Mouse (Mus musculus) intestine, embryonic 14.5 days (tissue): Measurements from ENCODE around the gene Tenm2. TPM values are rescaled to one million over a fixed set of nuclear protein-coding genes. Genes with fewer than 3 reads are reported as not detected.

Source experiments
- ATAC-seq: fragments of 200-750 bp; cut with Nextera tagmentation; replicated peaks from 2 replicates; pipeline ENCODE4 v1.8.0; 2017; ENCODE audit warnings: low read depth, moderate number of reproducible peaks, moderate TSS enrichment, moderate library complexity; ENCODE audit not compliant: low FRiP score, low TSS enrichment
- DNase-seq: peaks from one replicate; pipeline ENCODE4 v3.0.0-alpha.2; 2018; ENCODE audit warnings: low spot score
- H3K27ac ChIP-seq: fragments of 300-500 bp; sonication (generic); 2 replicates; pipeline ENCODE4 v1.5.1; 2014; ENCODE audit warnings: low read depth, mild to moderate bottlenecking, control low read depth
- H3K27me3 ChIP-seq: fragments of 300-500 bp; sonication (generic); replicated peaks from 2 replicates; pipeline ENCODE4 v1.6.1; 2014; ENCODE audit warnings: low read length, control low read depth; ENCODE audit not compliant: control insufficient read depth, insufficient read depth
- H3K36me3 ChIP-seq: fragments of 300-500 bp; sonication (generic); 2 replicates; pipeline ENCODE4 v1.6.1; 2014; ENCODE audit warnings: low read length, control low read depth; ENCODE audit not compliant: control insufficient read depth, insufficient read depth
- H3K4me1 ChIP-seq: fragments of 300-500 bp; sonication (generic); replicated peaks from 2 replicates; pipeline ENCODE4 v1.6.1; 2014; ENCODE audit warnings: low read length, control low read depth, mixed read lengths; ENCODE audit not compliant: control insufficient read depth, insufficient read depth
- H3K4me2 ChIP-seq: fragments of 300-500 bp; sonication (generic); 2 replicates; pipeline ENCODE4 v1.6.1; 2014; ENCODE audit warnings: low read length
- H3K4me3 ChIP-seq: fragments of 300-500 bp; sonication (generic); 2 replicates; pipeline ENCODE4 v1.5.1; 2014; ENCODE audit warnings: low read depth, low read length, control low read depth, mixed read lengths
- H3K9ac ChIP-seq: fragments of 300-500 bp; sonication (generic); 2 replicates; pipeline ENCODE4 v1.6.1; 2014; ENCODE audit warnings: mild to moderate bottlenecking, low read length
- H3K9me3 ChIP-seq: fragments of 300-500 bp; sonication (generic); 2 replicates; pipeline ENCODE4 v1.6.1; 2016; ENCODE audit warnings: low read length, control low read depth; ENCODE audit not compliant: control insufficient read depth
- WGBS: fragments of 180-500 bp; shearing (Covaris S2); extraction: QIAGEN DNeasy Blood & Tissue Kit; methylation state at CpG from one replicate; pipeline ENCODE4 v1.1.7; 2014; 5-methylcytosine and 5-hydroxymethylcytosine counted together
- polyA plus RNA-seq: library from polyadenylated mRNA; unstranded; fragments of >200 nt; fragmentation: Nextera tagmentation; extraction: Ambion mirVana; gene quantifications from 2 replicates; pipeline ENCODE4 v1.2.1, GENCODE M21; 2014

The Tenm2 gene
- polyA plus RNA-seq, 1 experiment from 2014 or later: 2.8 TPM

GRCm38 (mm10) chr11:36107840-36108239, 1127.9 kb downstream of the Tenm2 start:
- Histone ChIP-seq H3K9ac (no peak overlapping the region), H3K27me3 (no peaks in the 10 kb centered on the region), H3K9me3 (no peaks in the 10 kb centered on the region), H3K4me2 (no peak overlapping the region), H3K4me3 (no peak overlapping the region), H3K36me3 (no peaks in the 10 kb centered on the region), H3K4me1 (no peaks in the 10 kb centered on the region), H3K27ac (no peak overlapping the region)
- ATAC-seq (no peak), DNase-seq (no peak)
- 88% methylated on average over 6 of the region's 6 CpGs for WGBS

- Histone ChIP-seq H3K4me2 (no peak overlapping the region), H3K9ac (no peak overlapping the region), H3K36me3 (no peaks in the 10 kb centered on the region), H3K27ac (no peak overlapping the region), H3K9me3 (no peaks in the 10 kb centered on the region), H3K27me3 (no peaks in the 10 kb centered on the region), H3K4me1 (no peaks in the 10 kb centered on the region), H3K4me3 (no peak overlapping the region)
- ATAC-seq (no peak), DNase-seq (no peak)
- WGBS: 35% methylated on average over 10 of the region's 10 CpGs
These were observed 1129.1 kb downstream of the Tenm2 start for GRCm38 (mm10) chr11:36106639-36107038.

DNA sequence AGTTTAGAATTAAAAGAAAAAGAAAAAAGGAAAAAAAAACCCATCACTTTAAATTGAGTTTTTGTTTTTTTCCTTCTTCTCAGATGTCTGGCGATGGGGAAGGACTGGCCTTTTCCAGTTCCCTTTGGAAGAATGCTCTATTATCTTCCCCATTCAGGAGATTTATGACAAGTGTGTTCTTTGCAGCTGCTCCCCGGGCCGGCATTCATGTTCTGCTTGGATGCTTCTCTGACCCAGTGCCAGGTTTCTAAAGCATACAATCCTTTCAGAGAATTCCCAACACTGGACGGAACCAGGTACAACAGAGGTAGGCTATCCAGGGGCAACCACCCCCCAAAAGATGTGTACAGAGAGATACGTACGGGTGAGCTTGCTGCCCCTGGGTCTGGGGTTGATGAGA, 1132.2 kb downstream of the Tenm2 start:
- Histone ChIP-seq H3K4me2 (no peak overlapping the region), H3K36me3 (no peaks in the 10 kb centered on the region), H3K9me3 (no peaks in the 10 kb centered on the region), H3K27me3 (no peaks in the 10 kb centered on the region), H3K4me3 (no peak overlapping the region), H3K27ac (no peak overlapping the region), H3K9ac (no peak overlapping the region), H3K4me1 (no peaks in the 10 kb centered on the region)
- DNase-seq: no peak
- WGBS: 50% methylated on average over 6 of the region's 6 CpGs
- ATAC-seq: no peak

- no peak overlapping the region for H3K4me2 ChIP-seq
- no peaks in the 10 kb centered on the region for H3K36me3 ChIP-seq
- DNase-seq: no peak
- WGBS: 79% methylated on average over 14 of the region's 14 CpGs
- H3K9me3 ChIP-seq: no peaks in the 10 kb centered on the region
- H3K9ac ChIP-seq: no peak overlapping the region
- no peak for ATAC-seq
- H3K27me3 ChIP-seq: no peaks in the 10 kb centered on the region
- no peaks in the 10 kb centered on the region for H3K4me1 ChIP-seq
- H3K27ac ChIP-seq: no peak overlapping the region
- no peak overlapping the region for H3K4me3 ChIP-seq
These were observed 1139.5 kb downstream of the Tenm2 start for GRCm38 (mm10) chr11:36096219-36096618.

DNA sequence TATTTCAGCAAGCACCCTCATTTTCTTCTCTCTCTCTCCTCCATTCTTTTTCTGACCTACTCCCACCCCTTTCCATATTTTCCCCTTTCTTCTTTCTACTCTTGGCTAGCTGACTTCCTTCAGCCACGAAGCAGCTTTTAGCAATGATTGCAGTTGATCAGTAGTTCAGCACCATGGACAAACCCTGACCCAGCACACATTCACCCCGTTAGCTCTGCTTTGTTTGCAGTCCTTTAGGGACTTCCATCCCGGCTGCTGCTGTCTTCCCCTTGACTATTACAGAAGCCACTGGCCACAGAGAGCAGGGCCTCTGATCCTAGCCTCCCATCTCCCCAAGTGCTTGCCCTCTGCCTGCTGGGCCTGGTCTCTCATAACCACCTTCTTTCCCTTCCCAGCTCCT, 1145.6 kb downstream of the Tenm2 start:
- Histone ChIP-seq H3K4me1 (no peaks in the 10 kb centered on the region), H3K27ac (no peak overlapping the region), H3K4me2 (no peak overlapping the region), H3K36me3 (no peaks in the 10 kb centered on the region), H3K27me3 (no peaks in the 10 kb centered on the region), H3K9ac (no peak overlapping the region), H3K4me3 (no peak overlapping the region), H3K9me3 (no peaks in the 10 kb centered on the region)
- no peak for ATAC-seq
- DNase-seq: peak; percentile 54
- 6% methylated on average over 3 of the region's 3 CpGs for WGBS

- ATAC-seq (no peak), DNase-seq (no peak)
- no peak overlapping the region for H3K4me2 ChIP-seq
- 35% methylated on average over 10 of the region's 10 CpGs for whole genome bisulfite sequencing
- no peaks in the 10 kb centered on the region for H3K9me3 ChIP-seq
- no peak overlapping the region for H3K9ac ChIP-seq
- H3K4me3 ChIP-seq: no peak overlapping the region
- H3K36me3 ChIP-seq: no peaks in the 10 kb centered on the region
- H3K4me1 ChIP-seq: no peaks in the 10 kb centered on the region
- H3K27ac ChIP-seq: no peak overlapping the region
- H3K27me3 ChIP-seq: no peaks in the 10 kb centered on the region
These were observed 1154.2 kb downstream of the Tenm2 start for GRCm38 (mm10) chr11:36081399-36082053.

GRCm38 (mm10) chr11:36080766-36081165, 1155.0 kb downstream of the Tenm2 start:
- Histone ChIP-seq H3K4me2 (no peak overlapping the region), H3K4me1 (no peaks in the 10 kb centered on the region), H3K27me3 (no peaks in the 10 kb centered on the region), H3K27ac (no peak overlapping the region), H3K9me3 (no peaks in the 10 kb centered on the region), H3K36me3 (no peaks in the 10 kb centered on the region), H3K4me3 (no peak overlapping the region), H3K9ac (no peak overlapping the region)
- 59% methylated on average over 11 of the region's 11 CpGs for WGBS
- no peak for ATAC-seq
- DNase-seq: no peak

GRCm38 (mm10) chr11:36078391-36078790, 1157.4 kb downstream of the Tenm2 start:
- Histone ChIP-seq H3K9ac (no peak overlapping the region), H3K27me3 (no peaks in the 10 kb centered on the region), H3K36me3 (no peaks in the 10 kb centered on the region), H3K27ac (no peak overlapping the region), H3K4me1 (no peaks in the 10 kb centered on the region), H3K9me3 (no peaks in the 10 kb centered on the region), H3K4me2 (no peak overlapping the region), H3K4me3 (no peak overlapping the region)
- ATAC-seq (no peak), DNase-seq (no peak)
- WGBS: 82% methylated on average over 7 of the region's 7 CpGs

DNA sequence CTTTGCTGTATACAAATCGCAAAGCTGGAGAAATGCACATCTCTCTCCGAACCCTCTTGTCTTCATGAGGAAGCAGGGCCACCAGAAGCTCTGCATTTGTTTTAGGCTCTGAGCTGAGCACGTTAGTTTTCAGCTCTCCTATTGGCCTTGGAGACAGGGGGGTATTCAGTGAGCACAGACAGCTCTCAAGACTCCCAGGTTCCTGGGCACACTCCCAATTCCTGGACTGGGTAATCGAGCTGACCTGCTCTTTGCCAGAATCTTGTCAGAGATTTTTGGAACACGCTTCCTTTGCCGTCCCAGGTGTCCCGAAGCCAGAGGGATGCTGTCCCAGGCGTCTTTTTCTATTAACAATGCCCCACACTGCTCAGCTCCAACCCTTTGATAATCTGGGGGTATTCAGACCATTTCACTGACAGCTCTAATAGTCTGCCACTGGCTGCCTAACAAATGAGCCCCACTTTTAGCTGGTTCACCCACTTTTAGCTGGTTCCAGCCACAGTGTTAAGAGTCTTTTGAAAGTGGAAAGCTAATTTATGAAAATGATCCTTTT, 1161.7 kb downstream of the Tenm2 start:
- Histone ChIP-seq H3K27ac (no peak overlapping the region), H3K9ac (no peak overlapping the region), H3K4me3 (no peak overlapping the region), H3K36me3 (no peaks in the 10 kb centered on the region), H3K27me3 (no peaks in the 10 kb centered on the region), H3K4me1 (no peaks in the 10 kb centered on the region), H3K9me3 (no peaks in the 10 kb centered on the region), H3K4me2 (no peak overlapping the region)
- DNase-seq (no peak), ATAC-seq (no peak)
- WGBS: 70% methylated on average over 8 of the region's 8 CpGs
